Mouse (Mus musculus) liver, postnatal 0 days (tissue): Measurements from ENCODE around the gene Pex11a.

Experiments used
- CTCF ChIP-seq: sonication (generic); IDR thresholded peaks from 2 replicates; pipeline ENCODE4 v1.5.1; 2016; ENCODE audit warnings: antibody characterized with exemption, low read depth
- EP300 ChIP-seq: IDR thresholded peaks from 2 replicates; pipeline ENCODE4 v1.6.1; 2016; ENCODE audit warnings: antibody characterized with exemption, low read depth, mild to moderate bottlenecking

DNA sequence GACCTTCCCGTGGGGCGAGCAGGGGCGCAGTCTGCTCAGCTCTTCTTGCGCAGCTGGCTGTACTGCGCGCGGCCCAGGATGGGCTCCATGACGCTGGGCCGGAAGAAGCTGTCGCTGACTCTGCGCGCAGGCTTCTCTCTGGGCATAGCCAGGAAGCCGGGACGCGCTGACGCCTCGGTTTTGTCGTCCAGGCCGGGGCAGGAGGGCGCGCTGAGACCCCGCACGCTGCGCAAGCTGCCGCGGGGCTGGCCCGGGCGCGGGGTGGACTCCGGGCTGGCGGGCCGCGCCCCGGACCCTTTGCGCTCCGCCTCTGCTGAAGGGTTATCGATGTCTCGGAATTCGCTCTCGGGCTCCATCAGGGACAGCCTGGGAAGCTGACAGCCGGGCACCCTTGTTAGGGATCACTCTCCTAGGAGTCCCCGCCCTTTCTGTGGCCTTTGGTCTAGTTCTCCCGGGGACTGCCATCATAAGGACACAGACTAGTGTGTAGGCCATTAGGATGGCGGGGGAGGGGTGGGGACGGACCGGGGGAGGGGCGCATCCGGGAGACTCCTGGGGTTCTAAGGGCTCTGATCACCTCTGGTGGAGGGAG, 21.4 kb downstream of the Pex11a start:
- TF ChIP-seq CTCF (no peak), EP300 (no peak)
